Mouse (Mus musculus) megakaryocyte-erythroid progenitor cell, adult 5-6 weeks (primary cell): ENCODE results near the gene Rps19bp1. TPM values are rescaled to one million over a fixed set of nuclear protein-coding genes. Genes with fewer than 3 reads are reported as not detected.

Source experiments
- ATAC-seq: replicated peaks from 2 replicates; pipeline ENCODE4 v1.8.0; 2016; ENCODE audit warnings: mild to moderate bottlenecking, inconsistent platforms; ENCODE audit not compliant: severe bottlenecking, poor library complexity, low FRiP score, low TSS enrichment
- total RNA-seq, 2 experiments: library from RNA; stranded (forward) in 1 of 2; stranded (reverse) in 1 of 2; fragments of 200-1000, 215-1000 nt in 1 of 2; fragments of >200 nt in 1 of 2; fragmentation: Nextera tagmentation in 1 of 2; gene quantifications; 2 replicates each; pipeline ENCODE4 v1.2.3; 2014 to 2017

The Rps19bp1 gene
- total RNA-seq, 2 experiments from 2014 or later, result 36.3 to 54.4 TPM

GRCm38 (mm10) chr15:80225796-80226195 is 38.3 kb downstream of the Rps19bp1 start:
- 0 out of 2 replicates have a peak, but pooled peaks have one; percentile 59 for ATAC-seq

GRCm38 (mm10) chr15:80225208-80225607 is 38.9 kb downstream of the Rps19bp1 start:
- ATAC-seq, result peak; percentile 81

- no peak for ATAC-seq
Observed at GRCm38 (mm10) chr15:80223751-80224150, 40.4 kb downstream of the Rps19bp1 start.

DNA sequence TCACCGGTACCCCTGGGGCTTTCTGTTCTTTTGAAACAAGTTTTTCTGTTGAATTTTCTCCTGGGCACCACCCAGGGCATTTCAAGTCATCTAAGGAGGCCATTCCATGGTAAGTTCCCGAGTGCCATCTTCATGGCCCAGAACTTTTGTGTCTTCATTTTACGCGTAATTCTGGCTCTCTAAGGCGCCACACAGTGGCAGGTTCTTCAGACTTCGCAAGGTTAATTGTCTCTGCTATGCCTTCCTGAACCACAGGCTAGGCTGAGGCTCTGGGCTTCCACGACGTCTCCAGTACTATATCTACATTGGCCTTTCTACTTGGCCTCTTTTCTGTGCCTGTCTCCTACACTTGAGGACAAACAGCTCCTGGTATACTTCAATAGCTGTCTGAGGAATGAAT is 43.1 kb downstream of the Rps19bp1 start:
- no peak for ATAC-seq

- ATAC-seq, result no peak
Observed at GRCm38 (mm10) chr15:80219705-80220657, 44.1 kb downstream of the Rps19bp1 start.

- ATAC-seq, result no peak
Observed at GRCm38 (mm10) chr15:80219211-80219610, 44.9 kb downstream of the Rps19bp1 start.

GRCm38 (mm10) chr15:80217476-80217875 is 46.6 kb downstream of the Rps19bp1 start:
- ATAC-seq, result no peak

DNA sequence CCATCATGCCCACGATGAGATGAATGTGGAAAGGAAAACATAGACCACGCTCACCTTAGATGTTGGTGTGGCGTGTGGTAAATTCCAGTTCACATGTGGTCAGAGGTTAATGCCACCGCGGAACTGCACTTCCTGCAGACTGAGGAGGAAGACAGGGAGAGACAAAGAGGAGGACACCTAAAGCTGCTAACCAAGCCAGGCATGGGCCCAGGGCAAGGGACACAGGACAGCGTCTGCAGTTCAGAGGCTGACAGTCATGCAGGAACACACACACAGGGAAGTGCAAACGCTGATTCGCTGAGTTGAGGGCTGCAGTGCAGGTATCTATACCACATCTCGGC is 47.7 kb downstream of the Rps19bp1 start:
- ATAC-seq, result no peak

- ATAC-seq, result no peak
Observed at GRCm38 (mm10) chr15:80215716-80216479, 48.2 kb downstream of the Rps19bp1 start.

DNA sequence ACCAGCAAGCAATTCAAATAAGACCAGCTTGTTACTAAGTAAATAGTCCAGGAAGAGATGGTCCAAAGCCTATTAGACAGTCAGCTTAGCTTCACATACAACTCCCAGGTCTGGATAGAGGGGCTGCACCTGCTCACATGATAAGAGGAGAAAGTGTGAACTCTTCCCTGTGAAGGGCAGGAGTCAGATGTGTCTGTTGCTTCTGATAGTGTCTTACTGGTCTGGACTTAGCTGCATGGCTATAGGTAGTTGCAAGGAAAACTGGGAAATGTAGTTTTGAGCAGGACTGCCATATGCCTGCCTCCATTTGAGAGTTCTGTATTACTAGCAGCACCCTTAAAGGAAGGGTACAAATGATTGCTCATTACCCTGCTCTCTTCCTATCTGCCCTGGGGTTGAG is 50.4 kb downstream of the Rps19bp1 start:
- ATAC-seq, result peak; percentile 41

Other genes with a start within 250 kb of the Rps19bp1 start
- 0.39 and 0.99 TPM in 2 replicates for gene Pdgfb, start 249.3 kb downstream of the Rps19bp1 start, total RNA-seq (2014; fragmentation: Nextera tagmentation)
- gene Pdgfb, start 249.3 kb downstream of the Rps19bp1 start, total RNA-seq (2017), result 0.11 TPM in 1 of 2 replicates, not detected in the other
- gene Syngr1, start 173.0 kb downstream of the Rps19bp1 start, total RNA-seq (2014; fragmentation: Nextera tagmentation), result 12.7 and 18.1 TPM in 2 replicates
- 5.9 and 7.0 TPM in 2 replicates for gene Syngr1, start 173.0 kb downstream of the Rps19bp1 start, total RNA-seq (2017)
- gene Rpl3, start 172.4 kb downstream of the Rps19bp1 start, total RNA-seq (2014; fragmentation: Nextera tagmentation), result 2,690 and 2,775 TPM in 2 replicates
- 3,160 and 3,275 TPM in 2 replicates for gene Rpl3, start 172.4 kb downstream of the Rps19bp1 start, total RNA-seq (2017)
- 34.4 and 68.3 TPM in 2 replicates for gene Tab1, start 131.2 kb downstream of the Rps19bp1 start, total RNA-seq (2014; fragmentation: Nextera tagmentation)
- gene Tab1, start 131.2 kb downstream of the Rps19bp1 start, total RNA-seq (2017), result 13.8 and 20.4 TPM in 2 replicates
- not detected in 2 replicates for gene Mgat3, start 90.6 kb downstream of the Rps19bp1 start, total RNA-seq (2014; fragmentation: Nextera tagmentation)
- not detected in 2 replicates for gene Mgat3, start 90.6 kb downstream of the Rps19bp1 start, total RNA-seq (2017)
- gene Mief1, start 30.3 kb downstream of the Rps19bp1 start, total RNA-seq (2014; fragmentation: Nextera tagmentation), result 29.0 and 36.7 TPM in 2 replicates
- gene Mief1, start 30.3 kb downstream of the Rps19bp1 start, total RNA-seq (2017), result 21.2 and 25.8 TPM in 2 replicates
- gene AC140267.1, start 28.5 kb downstream of the Rps19bp1 start, total RNA-seq (2014; fragmentation: Nextera tagmentation), result 5.6 and 6.5 TPM in 2 replicates
- gene AC140267.1, start 28.5 kb downstream of the Rps19bp1 start, total RNA-seq (2017), result not detected in 2 replicates
- 145 and 192 TPM in 2 replicates for gene Atf4, start 9.1 kb downstream of the Rps19bp1 start, total RNA-seq (2014; fragmentation: Nextera tagmentation)
- 292 and 318 TPM in 2 replicates for gene Atf4, start 9.1 kb downstream of the Rps19bp1 start, total RNA-seq (2017)
- not detected in 2 replicates for gene Cacna1i, start 22.9 kb upstream of the Rps19bp1 start, total RNA-seq (2014; fragmentation: Nextera tagmentation)
- not detected in 2 replicates for gene Cacna1i, start 22.9 kb upstream of the Rps19bp1 start, total RNA-seq (2017)